Mouse (Mus musculus) stomach, embryonic 15.5 days (tissue): ENCODE measurements at regions not wholly inside any gene's neighbourhood (a gene's known extent, or its start where the extent isn't known, plus 50 kb on each side); places are given as distances from the start of the nearest gene placed in this dataset.

Experiments
- ATAC-seq: fragments of 200-750 bp; cut with Nextera tagmentation; 2 replicates; pipeline ENCODE4 v1.8.0; 2017; ENCODE audit warnings: low read depth, moderate number of reproducible peaks, moderate TSS enrichment; ENCODE audit not compliant: insufficient read depth, low FRiP score
- H3K27ac ChIP-seq: fragments of 300-500 bp; sonication (generic); 2 replicates; pipeline ENCODE4 v1.5.1; 2015; ENCODE audit warnings: mild to moderate bottlenecking, inconsistent platforms
- H3K27me3 ChIP-seq: fragments of 300-500 bp; sonication (generic); replicated peaks from 2 replicates; pipeline ENCODE4 v1.6.1; 2015; ENCODE audit warnings: inconsistent platforms
- H3K36me3 ChIP-seq: fragments of 300-500 bp; sonication (generic); 2 replicates; pipeline ENCODE4 v1.6.1; 2015; ENCODE audit warnings: inconsistent platforms
- H3K4me1 ChIP-seq: fragments of 300-500 bp; sonication (generic); 2 replicates; pipeline ENCODE4 v1.6.1; 2015; ENCODE audit warnings: inconsistent platforms
- H3K4me2 ChIP-seq: fragments of 300-500 bp; sonication (generic); 2 replicates; pipeline ENCODE4 v1.6.1; 2015; ENCODE audit warnings: mild to moderate bottlenecking, inconsistent platforms
- H3K4me3 ChIP-seq: fragments of 300-500 bp; sonication (generic); replicated peaks from 2 replicates; pipeline ENCODE4 v1.5.1; 2015; ENCODE audit warnings: inconsistent platforms
- H3K9ac ChIP-seq: fragments of 300-500 bp; sonication (generic); 2 replicates; pipeline ENCODE4 v1.6.1; 2015; ENCODE audit warnings: inconsistent platforms
- H3K9me3 ChIP-seq: fragments of 300-500 bp; sonication (generic); 2 replicates; pipeline ENCODE4 v1.6.1; 2016; ENCODE audit warnings: inconsistent platforms
- WGBS: fragments of 180-500 bp; shearing (Covaris S2); methylation state at CpG from one replicate; pipeline ENCODE4 v1.1.7; 2015; 5-methylcytosine and 5-hydroxymethylcytosine counted together

GRCm38 (mm10) chr1:73265009-73265408 is 249.3 kb upstream of the Tnp1 start:
- no peak overlapping the region for H3K4me2 ChIP-seq
- no peak overlapping the region for H3K9ac ChIP-seq
- WGBS, result 72% methylated on average over 4 of the region's 4 CpGs
- ATAC-seq, result no peak
- no peaks in the 10 kb centered on the region for H3K27me3 ChIP-seq
- no peak overlapping the region for H3K27ac ChIP-seq
- no peaks in the 10 kb centered on the region for H3K36me3 ChIP-seq
- H3K4me3 ChIP-seq, result no peak overlapping the region
- H3K9me3 ChIP-seq, result no peaks in the 10 kb centered on the region
- H3K4me1 ChIP-seq, result no peaks in the 10 kb centered on the region

- Histone ChIP-seq H3K36me3 (no peaks in the 10 kb centered on the region), H3K4me1 (no peaks in the 10 kb centered on the region), H3K27me3 (no peaks in the 10 kb centered on the region), H3K4me2 (no peak overlapping the region), H3K4me3 (no peak overlapping the region), H3K27ac (no peak overlapping the region), H3K9ac (no peak overlapping the region), H3K9me3 (no peaks in the 10 kb centered on the region)
- ATAC-seq, result no peak
- whole genome bisulfite sequencing, result 75% methylated on average over 7 of the region's 7 CpGs
Measured at GRCm38 (mm10) chr1:73264245-73264644, 248.5 kb upstream of the Tnp1 start.

GRCm38 (mm10) chr1:73259525-73260098 is 243.9 kb upstream of the Tnp1 start:
- Histone ChIP-seq H3K9ac (no peak overlapping the region), H3K9me3 (no peaks in the 10 kb centered on the region), H3K36me3 (no peaks in the 10 kb centered on the region), H3K4me3 (no peak overlapping the region), H3K4me1 (no peaks in the 10 kb centered on the region), H3K4me2 (no peak overlapping the region), H3K27ac (no peak overlapping the region), H3K27me3 (no peaks in the 10 kb centered on the region)
- ATAC-seq, result no peak
- 42% methylated on average over 5 of the region's 5 CpGs for WGBS

DNA sequence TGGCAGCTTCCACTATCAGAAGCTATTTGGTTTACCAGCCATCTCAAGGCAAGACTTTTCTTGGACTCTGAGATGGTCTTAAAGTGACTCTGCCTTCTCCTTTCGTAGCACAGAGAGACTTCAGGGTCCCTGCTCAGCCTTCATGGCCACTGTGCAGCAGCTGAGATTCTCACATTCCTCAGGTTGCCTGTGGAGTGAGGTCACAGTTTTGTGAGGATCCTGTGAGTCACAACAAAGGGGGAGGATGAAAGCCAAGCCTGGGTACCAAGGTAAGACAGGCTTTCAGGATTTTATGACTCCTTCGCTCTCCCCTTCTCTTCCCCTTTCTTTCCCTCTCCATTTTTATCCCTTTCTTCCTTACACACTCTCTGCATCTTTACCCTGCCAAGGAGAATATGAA is 241.6 kb upstream of the Tnp1 start:
- H3K27ac ChIP-seq, result no peak overlapping the region
- WGBS, result 76% methylated on average over 2 of the region's 2 CpGs
- no peak overlapping the region for H3K4me2 ChIP-seq
- H3K4me3 ChIP-seq, result no peak overlapping the region
- ATAC-seq, result no peak
- H3K4me1 ChIP-seq, result no peaks in the 10 kb centered on the region
- H3K27me3 ChIP-seq, result no peaks in the 10 kb centered on the region
- no peaks in the 10 kb centered on the region for H3K36me3 ChIP-seq
- H3K9me3 ChIP-seq, result no peaks in the 10 kb centered on the region
- H3K9ac ChIP-seq, result no peak overlapping the region

GRCm38 (mm10) chr1:73251911-73252356 is 236.2 kb upstream of the Tnp1 start:
- H3K4me3 ChIP-seq, result no peak overlapping the region
- no peaks in the 10 kb centered on the region for H3K4me1 ChIP-seq
- H3K36me3 ChIP-seq, result no peaks in the 10 kb centered on the region
- H3K27me3 ChIP-seq, result no peaks in the 10 kb centered on the region
- 0 out of 2 replicates have a peak overlapping the region, but pooled peaks have one; percentile 13 for H3K4me2 ChIP-seq
- no peak for ATAC-seq
- H3K27ac ChIP-seq, result no peak overlapping the region
- no peaks in the 10 kb centered on the region for H3K9me3 ChIP-seq
- no peak overlapping the region for H3K9ac ChIP-seq
- 46% methylated on average over 12 of the region's 12 CpGs for WGBS

DNA sequence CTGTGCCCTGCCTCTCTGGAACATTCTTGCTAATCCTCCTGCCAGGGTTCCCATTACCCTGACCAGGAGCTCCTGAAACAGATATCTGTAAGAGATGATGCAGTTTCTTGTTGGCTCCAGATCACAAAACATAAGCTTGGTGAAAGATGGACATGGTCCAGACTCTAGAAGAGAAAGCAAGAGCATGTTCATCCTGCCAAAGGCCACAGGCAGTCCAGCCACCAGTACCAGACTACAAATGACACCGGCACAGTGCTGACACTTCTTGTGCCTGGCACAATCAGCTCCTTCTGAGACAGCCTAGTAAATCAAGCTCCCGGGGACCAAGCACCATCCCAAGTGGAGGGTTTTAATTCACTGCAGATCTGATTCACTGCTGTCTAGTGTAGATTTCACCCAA is 228.3 kb upstream of the Tnp1 start:
- WGBS, result 74% methylated on average over 2 of the region's 2 CpGs

DNA sequence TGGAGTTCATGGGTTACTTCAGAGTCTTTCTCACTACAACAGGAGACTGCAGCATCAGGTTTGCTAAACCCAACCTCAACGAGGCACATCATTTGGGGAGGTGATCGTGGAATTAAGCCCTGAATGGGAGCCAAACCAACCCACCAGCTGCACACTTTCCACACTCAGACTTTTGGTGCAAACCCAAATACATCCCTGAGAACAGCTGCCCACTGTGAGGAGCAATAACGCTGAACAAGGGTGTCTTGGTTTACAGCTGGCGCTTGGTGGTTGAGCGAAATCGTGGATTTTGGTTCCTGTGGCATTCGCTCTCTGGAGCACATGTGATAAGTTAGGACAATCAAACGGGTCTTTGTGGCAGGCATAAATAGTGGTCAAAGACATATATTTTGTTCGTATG is 226.6 kb upstream of the Tnp1 start:
- no peak overlapping the region for H3K27ac ChIP-seq
- no peaks in the 10 kb centered on the region for H3K9me3 ChIP-seq
- H3K9ac ChIP-seq, result no peak overlapping the region
- no peak overlapping the region for H3K4me3 ChIP-seq
- no peak for ATAC-seq
- H3K27me3 ChIP-seq, result no peaks in the 10 kb centered on the region
- H3K36me3 ChIP-seq, result no peaks in the 10 kb centered on the region
- no peaks in the 10 kb centered on the region for H3K4me1 ChIP-seq
- WGBS, result 83% methylated on average over 9 of the region's 9 CpGs
- H3K4me2 ChIP-seq, result no peak overlapping the region

More for the DNA sequence above, 228.3 kb upstream of the Tnp1 start:
- H3K9ac ChIP-seq, result no peak overlapping the region
- ATAC-seq, result no peak
- H3K4me2 ChIP-seq, result no peak overlapping the region
- H3K36me3 ChIP-seq, result no peaks in the 10 kb centered on the region
- H3K9me3 ChIP-seq, result no peaks in the 10 kb centered on the region
- H3K4me1 ChIP-seq, result no peaks in the 10 kb centered on the region
- H3K4me3 ChIP-seq, result no peak overlapping the region
- H3K27ac ChIP-seq, result no peak overlapping the region
- no peaks in the 10 kb centered on the region for H3K27me3 ChIP-seq

- no peak overlapping the region for H3K27ac ChIP-seq
- no peak overlapping the region for H3K4me3 ChIP-seq
- no peak for ATAC-seq
- no peak overlapping the region for H3K4me2 ChIP-seq
- H3K4me1 ChIP-seq, result no peaks in the 10 kb centered on the region
- 55% methylated on average over 3 of the region's 3 CpGs for WGBS
- no peaks in the 10 kb centered on the region for H3K27me3 ChIP-seq
- H3K36me3 ChIP-seq, result no peaks in the 10 kb centered on the region
- H3K9ac ChIP-seq, result no peak overlapping the region
- H3K9me3 ChIP-seq, result no peaks in the 10 kb centered on the region
Measured at GRCm38 (mm10) chr1:73236867-73237266, 221.2 kb upstream of the Tnp1 start.

- Histone ChIP-seq H3K4me1 (no peaks in the 10 kb centered on the region), H3K4me2 (no peak overlapping the region), H3K9ac (no peak overlapping the region), H3K9me3 (no peaks in the 10 kb centered on the region), H3K27me3 (no peaks in the 10 kb centered on the region), H3K4me3 (no peak overlapping the region), H3K36me3 (no peaks in the 10 kb centered on the region), H3K27ac (no peak overlapping the region)
- no peak for ATAC-seq
Measured at GRCm38 (mm10) chr1:73233636-73234035, 217.9 kb upstream of the Tnp1 start.

GRCm38 (mm10) chr1:73233041-73233440 is 217.3 kb upstream of the Tnp1 start:
- no peaks in the 10 kb centered on the region for H3K36me3 ChIP-seq
- no peak overlapping the region for H3K4me2 ChIP-seq
- H3K4me3 ChIP-seq, result no peak overlapping the region
- no peaks in the 10 kb centered on the region for H3K9me3 ChIP-seq
- no peaks in the 10 kb centered on the region for H3K4me1 ChIP-seq
- H3K27ac ChIP-seq, result no peak overlapping the region
- ATAC-seq, result no peak
- no peak overlapping the region for H3K9ac ChIP-seq
- H3K27me3 ChIP-seq, result no peaks in the 10 kb centered on the region
- 80% methylated on average over 3 of the region's 3 CpGs for WGBS

- Histone ChIP-seq H3K4me3 (no peak overlapping the region), H3K4me2 (no peak overlapping the region), H3K36me3 (no peaks in the 10 kb centered on the region), H3K27ac (no peak overlapping the region), H3K9ac (no peak overlapping the region), H3K27me3 (no peaks in the 10 kb centered on the region), H3K4me1 (no peaks in the 10 kb centered on the region), H3K9me3 (no peaks in the 10 kb centered on the region)
- ATAC-seq, result no peak
- WGBS, result 73% methylated on average over 1 of the region's 1 CpGs
Measured at GRCm38 (mm10) chr1:73230611-73231010, 214.9 kb upstream of the Tnp1 start.

GRCm38 (mm10) chr1:73227246-73227645 is 211.5 kb upstream of the Tnp1 start:
- H3K9me3 ChIP-seq, result no peaks in the 10 kb centered on the region
- H3K27me3 ChIP-seq, result no peaks in the 10 kb centered on the region
- no peak overlapping the region for H3K27ac ChIP-seq
- WGBS, result 93% methylated on average over 8 of the region's 8 CpGs
- ATAC-seq, result no peak
- no peak overlapping the region for H3K9ac ChIP-seq
- H3K4me3 ChIP-seq, result no peak overlapping the region
- H3K36me3 ChIP-seq, result no peaks in the 10 kb centered on the region
- no peaks in the 10 kb centered on the region for H3K4me1 ChIP-seq
- H3K4me2 ChIP-seq, result no peak overlapping the region

- 21% methylated on average over 2 of the region's 2 CpGs for WGBS
- Histone ChIP-seq H3K36me3 (no peaks in the 10 kb centered on the region), H3K4me1 (no peaks in the 10 kb centered on the region), H3K4me3 (no peak overlapping the region), H3K27ac (no peak overlapping the region), H3K9me3 (no peaks in the 10 kb centered on the region), H3K9ac (no peak overlapping the region), H3K27me3 (no peaks in the 10 kb centered on the region), H3K4me2 (no peak overlapping the region)
- ATAC-seq, result no peak
Measured at GRCm38 (mm10) chr1:73221863-73222262, 206.2 kb upstream of the Tnp1 start.
